Mouse (Mus musculus) urinary bladder, postnatal 25 days (tissue): ENCODE results near the gene Adat2.

Source experiments
- DNase-seq: peaks from one replicate; pipeline ENCODE4 v3.0.0; 2022; ENCODE audit warnings: low spot score

Gene Adat2

DNA sequence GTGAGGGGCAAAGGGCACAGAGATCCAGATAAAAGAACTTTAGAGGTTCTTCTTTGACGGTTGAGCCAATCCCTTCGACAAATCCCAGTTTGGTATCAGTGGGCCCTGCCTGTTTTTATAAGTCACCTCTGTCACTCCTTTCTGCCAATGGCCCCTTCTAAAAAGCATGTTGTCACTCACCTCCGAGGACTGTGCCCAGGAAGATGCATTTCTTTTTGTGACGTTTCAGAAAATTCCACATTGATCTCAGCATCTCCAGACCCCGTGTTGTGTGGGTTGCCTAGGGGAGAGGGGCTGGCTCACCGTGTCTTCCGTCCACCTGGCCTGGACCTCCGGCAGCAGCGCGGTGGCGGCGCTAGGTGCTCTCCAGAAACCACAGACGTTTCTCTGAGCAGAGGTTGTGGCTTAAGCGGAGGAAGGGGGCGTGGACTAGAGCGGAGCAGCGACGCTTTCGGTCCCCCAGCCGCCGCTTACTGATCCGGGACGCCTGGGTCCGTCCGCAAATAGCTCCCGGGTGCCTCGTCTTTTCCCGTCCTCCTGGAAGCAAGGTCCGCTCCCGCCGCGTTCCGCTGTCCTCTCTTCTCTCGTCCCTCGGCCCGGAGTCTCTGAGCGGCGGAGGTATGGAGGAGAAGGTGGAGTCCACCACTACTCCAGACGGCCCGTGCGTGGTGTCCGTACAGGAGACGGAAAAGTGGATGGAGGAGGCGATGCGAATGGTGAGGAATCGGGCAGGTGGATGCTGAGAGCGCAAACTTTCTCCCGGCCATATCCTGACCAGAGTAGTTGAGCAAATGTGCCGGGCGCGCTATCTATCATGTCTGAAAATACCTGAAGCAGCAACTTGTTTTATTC, at the start of gene Adat2, which contains the start of gene Pex3:
Gene Adat2, plus strand, starts transcription at position 249 of the 852 bp plus-strand sequence.
Gene Pex3, minus strand, starts transcription at position 497 of the 852 bp plus-strand sequence.
- DNase-seq = peak; percentile 88

- DNase-seq = no peak
Observed at GRCm38 (mm10) chr10:13521857-13522256, 30.8 kb upstream of the Adat2 start.

DNA sequence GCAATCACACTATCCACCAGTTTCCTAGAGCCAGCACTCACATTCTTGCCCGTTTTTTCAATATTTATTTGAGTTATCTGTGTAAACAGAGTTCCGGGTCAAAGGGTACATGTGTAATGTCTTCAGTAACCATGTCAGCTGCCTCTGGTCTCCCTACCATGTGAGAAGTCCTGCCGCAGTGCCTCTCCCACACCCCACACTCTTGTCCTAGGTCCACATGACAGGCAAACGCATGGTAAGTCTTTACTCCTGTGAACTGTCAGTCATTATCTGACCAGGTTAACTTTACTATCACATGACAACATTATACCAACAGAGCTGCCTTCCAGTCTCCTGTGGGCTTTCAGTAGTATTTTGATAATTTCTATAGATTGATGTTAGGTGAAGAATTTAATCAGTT, 24.5 kb upstream of the Adat2 start:
- no peak for DNase-seq

- no peak for DNase-seq
Observed at GRCm38 (mm10) chr10:13534751-13535150, 17.9 kb upstream of the Adat2 start.

GRCm38 (mm10) chr10:13536706-13537105, 16.0 kb upstream of the Adat2 start:
- no peak for DNase-seq

DNA sequence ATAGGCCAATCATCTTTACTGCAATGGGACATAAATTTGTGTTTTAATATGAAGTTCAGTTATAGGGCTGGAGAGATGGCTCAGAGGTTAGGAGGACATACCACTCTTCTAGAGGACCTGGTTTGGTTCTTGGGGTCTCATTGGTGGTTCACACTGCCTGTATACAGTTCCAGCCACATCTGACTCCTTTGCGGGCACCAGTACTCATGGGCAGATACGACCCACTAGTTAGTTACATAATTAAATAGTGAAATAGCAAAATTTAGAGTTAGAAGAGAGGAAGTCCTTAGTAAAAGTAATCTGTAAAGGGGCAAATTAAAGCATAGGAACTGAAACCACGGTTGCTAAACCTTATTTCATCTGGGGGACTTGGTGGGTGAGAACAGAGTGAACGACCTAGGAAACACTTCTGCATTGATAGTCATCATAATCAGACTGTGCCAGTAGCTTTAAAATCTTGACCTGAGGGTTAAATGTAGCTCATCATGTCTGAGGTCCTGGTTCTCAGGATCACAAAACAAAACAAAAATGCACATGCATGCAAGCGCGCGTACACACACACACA, 12.8 kb upstream of the Adat2 start:
- DNase-seq = no peak

GRCm38 (mm10) chr10:13541721-13542120, 11.0 kb upstream of the Adat2 start:
- DNase-seq = no peak

- no peak for DNase-seq
Observed at GRCm38 (mm10) chr10:13553498-13553985, 848 bp downstream of the Adat2 start.

- no peak for DNase-seq
Observed at GRCm38 (mm10) chr10:13554316-13554715, 1.6 kb downstream of the Adat2 start.

GRCm38 (mm10) chr10:13560014-13560674, 7.5 kb downstream of the Adat2 start:
- no peak for DNase-seq

- DNase-seq = peak; percentile 68
Observed at GRCm38 (mm10) chr10:13564364-13565079, 11.8 kb downstream of the Adat2 start.

DNA sequence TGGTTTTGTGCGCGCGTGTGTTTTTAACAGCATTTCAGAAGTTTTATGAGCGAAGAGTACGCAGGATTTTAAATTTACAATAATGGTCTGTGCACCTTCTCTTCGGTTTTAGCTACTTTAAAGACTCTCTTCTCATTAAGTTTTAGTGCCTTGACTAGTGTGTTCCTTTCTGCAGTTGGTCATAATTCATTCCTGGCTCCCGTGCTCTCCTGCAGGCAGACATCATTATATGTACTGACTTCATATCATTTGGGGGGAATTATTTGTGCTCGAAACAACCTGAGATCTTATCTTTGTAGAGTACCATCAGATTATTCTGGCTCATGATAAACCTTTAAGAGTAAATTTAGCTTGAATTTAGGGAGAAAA, 12.4 kb downstream of the Adat2 start:
- no peak for DNase-seq

DNA sequence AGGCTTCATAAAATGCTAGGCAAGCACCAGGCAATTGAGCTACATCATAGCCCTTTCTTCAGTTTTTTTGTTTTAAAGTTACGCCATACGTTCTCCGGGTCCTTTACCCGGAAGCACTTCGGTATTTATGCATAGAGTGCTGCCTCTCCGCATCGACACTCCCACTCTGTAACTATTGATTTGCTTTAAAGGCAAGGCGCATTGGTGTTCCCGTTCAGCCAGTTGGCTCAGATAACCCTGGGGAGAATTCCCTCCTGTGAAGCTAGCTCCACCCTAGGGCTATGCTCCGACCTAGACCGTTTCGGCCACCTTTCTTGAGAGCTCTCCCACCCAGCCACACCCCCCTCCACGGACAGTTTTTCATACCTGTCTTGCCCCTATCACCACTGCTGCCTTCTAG, 13.7 kb downstream of the Adat2 start:
- no peak for DNase-seq

- DNase-seq = no peak
Observed at GRCm38 (mm10) chr10:13569818-13570217, 17.1 kb downstream of the Adat2 start.

GRCm38 (mm10) chr10:13570697-13571538, 18.2 kb downstream of the Adat2 start:
- no peak for DNase-seq

DNA sequence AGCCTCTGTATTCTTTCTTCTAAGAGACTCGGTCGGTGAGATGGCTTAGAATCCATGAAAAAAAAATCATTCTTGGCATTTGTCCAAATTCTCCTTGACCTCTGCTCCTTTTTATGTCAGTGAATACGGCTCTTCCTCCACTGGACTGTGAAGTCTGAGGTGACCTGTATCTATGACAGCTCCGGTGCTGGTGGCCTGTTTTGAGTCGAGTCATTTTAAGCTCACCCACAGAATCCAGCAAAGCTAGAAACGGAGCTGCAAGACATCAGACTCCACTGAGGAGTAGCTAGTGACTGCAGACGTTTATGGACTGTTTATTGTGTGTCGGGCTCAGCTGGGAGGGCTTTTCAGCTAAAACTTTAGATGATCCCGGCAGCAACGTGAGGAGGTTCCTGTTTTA, 19.3 kb downstream of the Adat2 start:
- DNase-seq = no peak

- no peak for DNase-seq
Observed at GRCm38 (mm10) chr10:13572410-13572809, 19.7 kb downstream of the Adat2 start.

DNA sequence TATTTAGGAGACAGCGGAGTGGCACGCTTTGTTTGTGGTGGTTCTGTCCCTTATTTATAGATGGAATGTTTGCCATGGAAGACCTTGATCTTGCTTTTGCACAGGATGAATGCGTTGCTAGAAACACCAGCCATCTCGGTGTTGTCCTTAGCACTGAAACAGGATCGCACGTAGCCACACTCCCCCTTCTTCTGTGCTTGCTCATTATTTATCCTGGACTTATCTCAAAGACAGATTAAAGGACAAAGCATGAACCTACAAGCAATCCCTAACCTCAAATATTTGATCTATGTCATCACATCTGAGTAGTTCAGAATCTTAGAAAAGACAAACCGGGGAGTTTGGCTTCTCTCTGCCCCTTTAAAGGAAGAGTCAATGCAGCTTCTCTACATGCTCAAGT, 24.4 kb downstream of the Adat2 start:
- no peak for DNase-seq

DNA sequence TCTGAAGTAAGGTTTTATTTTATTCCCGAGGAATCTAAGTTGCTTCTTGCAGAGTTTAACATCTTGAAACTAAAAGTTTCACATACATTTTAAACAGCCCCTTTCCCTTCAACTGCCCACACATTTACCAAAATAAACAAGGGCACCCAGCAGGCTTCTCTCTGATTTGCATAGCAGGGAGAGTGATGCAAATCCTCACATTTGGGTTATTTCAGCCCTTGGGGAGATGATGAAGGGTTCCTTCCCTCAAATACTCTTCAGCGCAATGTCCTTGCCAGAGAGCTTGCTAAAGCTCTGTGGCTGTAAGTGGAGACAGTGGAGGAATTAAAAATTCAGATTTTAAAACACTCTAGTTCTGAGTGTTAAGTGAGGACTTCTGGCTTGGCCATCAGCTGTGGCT, 35.2 kb downstream of the Adat2 start:
- no peak for DNase-seq

- DNase-seq = no peak
Observed at GRCm38 (mm10) chr10:13592196-13592595, 39.5 kb downstream of the Adat2 start.

- DNase-seq = no peak
Observed at GRCm38 (mm10) chr10:13593529-13593928, 40.8 kb downstream of the Adat2 start.
